Mouse (Mus musculus) intestine, embryonic 15.5 days (tissue): ENCODE measurements at regions not wholly inside any gene's neighbourhood (a gene's known extent, or its start where the extent isn't known, plus 50 kb on each side); places are given as distances from the start of the nearest gene placed in this dataset.

Experiments
- ATAC-seq: fragments of 200-750 bp; cut with Nextera tagmentation; 2 replicates; pipeline ENCODE4 v1.8.0; 2017; ENCODE audit warnings: moderate TSS enrichment, moderate library complexity
- H3K27ac ChIP-seq: fragments of 300-500 bp; sonication (generic); 2 replicates; pipeline ENCODE4 v1.5.1; 2015; ENCODE audit warnings: mild to moderate bottlenecking, inconsistent platforms
- H3K27me3 ChIP-seq: fragments of 300-500 bp; sonication (generic); replicated peaks from 2 replicates; pipeline ENCODE4 v1.6.1; 2015; ENCODE audit warnings: inconsistent platforms
- H3K36me3 ChIP-seq: fragments of 300-500 bp; sonication (generic); 2 replicates; pipeline ENCODE4 v1.6.1; 2015; ENCODE audit warnings: inconsistent platforms
- H3K4me1 ChIP-seq: fragments of 300-500 bp; sonication (generic); replicated peaks from 2 replicates; pipeline ENCODE4 v1.6.1; 2015; ENCODE audit warnings: inconsistent platforms
- H3K4me2 ChIP-seq: fragments of 300-500 bp; sonication (generic); replicated peaks from 2 replicates; pipeline ENCODE4 v1.6.1; 2015; ENCODE audit warnings: mild to moderate bottlenecking, inconsistent platforms
- H3K4me3 ChIP-seq: fragments of 300-500 bp; sonication (generic); replicated peaks from 2 replicates; pipeline ENCODE4 v1.5.1; 2015; ENCODE audit warnings: inconsistent platforms
- H3K9ac ChIP-seq: fragments of 300-500 bp; sonication (generic); 2 replicates; pipeline ENCODE4 v1.6.1; 2015; ENCODE audit warnings: inconsistent platforms
- H3K9me3 ChIP-seq: fragments of 300-500 bp; sonication (generic); 2 replicates; pipeline ENCODE4 v1.6.1; 2016; ENCODE audit warnings: inconsistent platforms
- WGBS: fragments of 180-500 bp; shearing (Covaris S2); methylation state at CpG from one replicate; pipeline ENCODE4 v1.1.7; 2015; 5-methylcytosine and 5-hydroxymethylcytosine counted together

DNA sequence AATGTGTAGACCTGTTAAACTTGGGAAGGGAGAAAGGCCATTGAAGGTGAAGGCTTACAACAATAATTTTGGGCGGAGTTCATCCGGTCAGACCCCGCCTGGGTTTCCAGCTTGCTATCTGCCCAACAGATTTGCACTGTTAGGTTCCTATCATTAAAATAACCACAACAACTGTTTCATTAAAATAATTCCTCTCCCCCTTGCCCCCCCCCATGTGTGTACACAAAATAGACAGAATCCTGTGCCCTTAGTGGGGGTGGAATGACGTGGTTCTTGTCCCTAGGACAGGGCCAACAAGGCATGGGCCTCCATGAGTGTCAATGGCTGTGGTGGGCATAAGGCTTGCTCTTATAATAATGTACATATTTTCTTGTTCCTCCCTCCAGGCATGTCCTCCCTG is 65.6 kb upstream of the Ccn6 start:
- no peaks in the 10 kb centered on the region for H3K4me1 ChIP-seq
- H3K9ac ChIP-seq, result no peak overlapping the region
- H3K4me3 ChIP-seq, result no peak overlapping the region
- WGBS, result 93% methylated on average over 4 of the region's 4 CpGs
- H3K36me3 ChIP-seq, result no peaks in the 10 kb centered on the region
- no peaks in the 10 kb centered on the region for H3K27me3 ChIP-seq
- no peak for ATAC-seq
- no peak overlapping the region for H3K27ac ChIP-seq
- no peak overlapping the region for H3K4me2 ChIP-seq
- no peaks in the 10 kb centered on the region for H3K9me3 ChIP-seq

DNA sequence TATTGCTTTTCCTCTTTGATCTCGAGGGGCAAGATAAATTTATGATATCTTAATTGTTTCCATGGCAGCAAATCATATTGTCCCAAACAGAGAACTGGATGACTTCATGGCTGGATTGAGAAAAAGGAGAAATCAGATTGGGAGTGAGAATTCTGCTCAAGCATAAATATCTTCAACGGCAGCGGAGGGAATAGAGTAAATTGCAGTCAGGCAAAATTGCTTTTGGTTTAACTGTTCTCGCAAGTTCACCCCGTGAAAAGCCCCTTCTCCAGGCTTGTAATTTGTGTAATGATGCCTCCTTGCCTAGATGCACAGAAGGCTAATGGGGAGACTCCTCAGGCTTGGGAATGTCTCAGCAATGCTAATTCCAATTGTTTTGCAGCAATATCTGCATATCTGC is 64.4 kb upstream of the Ccn6 start:
- H3K4me3 ChIP-seq, result no peak overlapping the region
- ATAC-seq, result no peak
- H3K9me3 ChIP-seq, result no peaks in the 10 kb centered on the region
- H3K4me2 ChIP-seq, result peak overlapping the region; percentile 27
- no peaks in the 10 kb centered on the region for H3K27me3 ChIP-seq
- no peak overlapping the region for H3K27ac ChIP-seq
- H3K9ac ChIP-seq, result no peak overlapping the region
- H3K4me1 ChIP-seq, result no peaks in the 10 kb centered on the region
- no peaks in the 10 kb centered on the region for H3K36me3 ChIP-seq
- WGBS, result 50% methylated on average over 5 of the region's 5 CpGs

GRCm38 (mm10) chr10:39227499-39227942 is 63.9 kb upstream of the Ccn6 start:
- Histone ChIP-seq H3K4me1 (no peaks in the 10 kb centered on the region), H3K9ac (no peak overlapping the region), H3K9me3 (no peaks in the 10 kb centered on the region), H3K4me2 (peak overlapping the region; percentile 27), H3K27ac (no peak overlapping the region), H3K4me3 (no peak overlapping the region), H3K36me3 (no peaks in the 10 kb centered on the region), H3K27me3 (no peaks in the 10 kb centered on the region)
- ATAC-seq, result 0 out of 2 replicates have a peak, but pooled peaks have one; percentile 45
- 30% methylated on average over 13 of the region's 13 CpGs for WGBS

GRCm38 (mm10) chr10:39226518-39226917 is 62.9 kb upstream of the Ccn6 start:
- no peaks in the 10 kb centered on the region for H3K36me3 ChIP-seq
- H3K4me3 ChIP-seq, result no peak overlapping the region
- no peaks in the 10 kb centered on the region for H3K9me3 ChIP-seq
- ATAC-seq, result no peak
- WGBS, result 69% methylated on average over 2 of the region's 2 CpGs
- H3K4me2 ChIP-seq, result no peak overlapping the region
- no peak overlapping the region for H3K9ac ChIP-seq
- H3K4me1 ChIP-seq, result no peaks in the 10 kb centered on the region
- no peaks in the 10 kb centered on the region for H3K27me3 ChIP-seq
- no peak overlapping the region for H3K27ac ChIP-seq

DNA sequence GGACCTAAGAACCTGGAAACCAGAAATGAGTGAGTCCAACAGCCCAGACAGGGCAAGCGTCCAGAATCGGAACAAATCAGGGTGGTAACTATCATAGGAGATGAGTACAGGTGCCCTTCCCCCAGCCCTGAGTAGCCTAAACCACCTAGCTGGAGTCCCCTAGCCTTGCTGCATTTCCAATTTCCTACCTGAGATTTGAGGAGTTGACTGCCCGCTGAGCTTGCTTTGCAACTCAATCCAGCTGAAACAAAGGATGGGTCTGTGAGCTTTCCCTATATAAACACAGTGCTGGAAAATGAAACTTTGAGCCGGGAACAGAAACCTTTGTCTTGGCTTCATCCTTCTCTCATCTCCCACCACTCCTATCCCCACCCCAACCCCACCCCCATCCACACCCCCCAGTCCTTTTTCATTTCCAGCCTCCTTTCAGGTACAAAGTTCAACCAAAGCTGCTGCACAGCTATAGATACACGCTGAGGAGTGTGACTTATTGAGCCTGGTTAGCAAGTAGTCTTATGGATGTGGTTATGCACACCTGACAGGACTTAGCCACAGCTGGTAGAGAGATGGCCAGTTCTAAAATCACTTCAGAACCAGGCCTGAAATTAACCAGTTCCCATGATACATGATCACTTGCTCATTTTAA is 61.0 kb upstream of the Ccn6 start:
- Histone ChIP-seq H3K4me2 (no peak overlapping the region), H3K27me3 (no peaks in the 10 kb centered on the region), H3K9me3 (no peaks in the 10 kb centered on the region), H3K4me1 (no peaks in the 10 kb centered on the region), H3K4me3 (no peak overlapping the region), H3K9ac (no peak overlapping the region), H3K36me3 (no peaks in the 10 kb centered on the region), H3K27ac (no peak overlapping the region)
- 43% methylated on average over 5 of the region's 5 CpGs for WGBS
- peak; percentile 51 for ATAC-seq

- H3K4me1 ChIP-seq, result no peaks in the 10 kb centered on the region
- H3K4me3 ChIP-seq, result no peak overlapping the region
- no peaks in the 10 kb centered on the region for H3K36me3 ChIP-seq
- H3K27me3 ChIP-seq, result no peaks in the 10 kb centered on the region
- H3K27ac ChIP-seq, result no peak overlapping the region
- WGBS, result 86% methylated on average over 2 of the region's 2 CpGs
- no peak overlapping the region for H3K9ac ChIP-seq
- no peaks in the 10 kb centered on the region for H3K9me3 ChIP-seq
- H3K4me2 ChIP-seq, result no peak overlapping the region
- ATAC-seq, result no peak
Measured at GRCm38 (mm10) chr10:39221028-39221427, 57.4 kb upstream of the Ccn6 start.

- WGBS, result 85% methylated on average over 2 of the region's 2 CpGs
- no peaks in the 10 kb centered on the region for H3K4me1 ChIP-seq
- H3K36me3 ChIP-seq, result no peaks in the 10 kb centered on the region
- H3K27ac ChIP-seq, result no peak overlapping the region
- H3K9ac ChIP-seq, result no peak overlapping the region
- H3K27me3 ChIP-seq, result no peaks in the 10 kb centered on the region
- ATAC-seq, result no peak
- H3K4me2 ChIP-seq, result no peak overlapping the region
- H3K4me3 ChIP-seq, result no peak overlapping the region
- H3K9me3 ChIP-seq, result no peaks in the 10 kb centered on the region
Measured at GRCm38 (mm10) chr10:39219366-39219765, 55.8 kb upstream of the Ccn6 start.

DNA sequence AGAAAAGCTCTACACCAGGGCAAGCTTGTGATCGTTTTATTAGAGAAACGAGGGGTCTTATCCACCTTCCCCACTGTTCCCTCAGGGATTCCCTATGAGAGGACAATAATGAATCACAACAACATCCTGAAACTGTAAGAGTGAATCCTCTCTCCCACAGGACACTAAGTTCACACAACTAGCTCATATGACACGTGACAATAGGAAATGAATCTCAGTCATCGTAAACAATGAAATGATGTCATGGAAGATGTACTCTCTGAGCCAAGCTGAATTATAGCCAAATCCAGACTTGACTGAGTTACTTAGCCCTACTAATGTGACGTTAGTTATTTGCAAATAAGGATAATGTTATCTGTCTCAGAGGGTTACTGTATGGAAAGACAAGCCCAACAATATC is 54.6 kb upstream of the Ccn6 start:
- H3K9me3 ChIP-seq, result no peaks in the 10 kb centered on the region
- H3K9ac ChIP-seq, result no peak overlapping the region
- no peak overlapping the region for H3K4me3 ChIP-seq
- no peaks in the 10 kb centered on the region for H3K4me1 ChIP-seq
- no peak overlapping the region for H3K4me2 ChIP-seq
- H3K27me3 ChIP-seq, result no peaks in the 10 kb centered on the region
- no peak overlapping the region for H3K27ac ChIP-seq
- ATAC-seq, result no peak
- H3K36me3 ChIP-seq, result no peaks in the 10 kb centered on the region
- WGBS, result 88% methylated on average over 5 of the region's 5 CpGs

- H3K4me2 ChIP-seq, result no peak overlapping the region
- H3K27me3 ChIP-seq, result no peaks in the 10 kb centered on the region
- no peak overlapping the region for H3K27ac ChIP-seq
- no peaks in the 10 kb centered on the region for H3K36me3 ChIP-seq
- no peaks in the 10 kb centered on the region for H3K9me3 ChIP-seq
- WGBS, result 61% methylated on average over 14 of the region's 14 CpGs
- peak; percentile 84 for ATAC-seq
- no peak overlapping the region for H3K9ac ChIP-seq
- H3K4me1 ChIP-seq, result no peaks in the 10 kb centered on the region
- no peak overlapping the region for H3K4me3 ChIP-seq
Measured at GRCm38 (mm10) chr10:39216142-39216904, 52.7 kb upstream of the Ccn6 start.

DNA sequence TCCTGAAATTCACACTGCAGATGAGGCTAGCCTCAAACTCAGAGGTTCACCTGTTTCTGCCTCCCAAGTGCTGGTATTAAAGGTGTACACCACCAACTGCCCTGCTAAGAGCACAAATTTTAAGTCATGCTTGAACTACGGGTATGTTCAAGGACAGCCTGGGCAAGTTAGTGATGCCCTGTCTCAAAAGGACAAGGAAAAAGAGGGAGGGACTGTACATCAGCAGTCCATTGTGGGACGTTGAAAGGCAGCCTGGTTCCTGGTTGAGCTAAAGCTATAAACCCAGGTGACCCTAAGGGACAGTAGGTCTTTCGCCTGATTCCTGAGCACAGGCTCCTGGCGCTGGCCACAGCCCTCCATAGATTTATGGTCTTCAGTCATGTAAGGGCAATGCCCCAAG is 51.0 kb upstream of the Ccn6 start:
- Histone ChIP-seq H3K9me3 (no peaks in the 10 kb centered on the region), H3K9ac (no peak overlapping the region), H3K4me1 (no peaks in the 10 kb centered on the region), H3K27me3 (no peaks in the 10 kb centered on the region), H3K27ac (no peak overlapping the region), H3K36me3 (no peaks in the 10 kb centered on the region), H3K4me3 (no peak overlapping the region), H3K4me2 (no peak overlapping the region)
- WGBS, result 88% methylated on average over 4 of the region's 4 CpGs
- no peak for ATAC-seq
